Mouse (Mus musculus): ENCODE measurements around the gene Arhgap9.

The Arhgap9 gene

GRCm38 (mm10) chr10:127349810-127350209, 28.0 kb downstream of the Arhgap9 start:
- no peak for DNase-seq (ENCODE audit: low read depth)

- peak; percentile 63 for DNase-seq (ENCODE audit: low read depth)
Observed at GRCm38 (mm10) chr10:127350594-127351284, 29.0 kb downstream of the Arhgap9 start.

GRCm38 (mm10) chr10:127351285-127351595, 29.5 kb downstream of the Arhgap9 start:
- DNase-seq (ENCODE audit: low read depth), result no peak

- no peak for DNase-seq (ENCODE audit: low read depth)
Observed at GRCm38 (mm10) chr10:127351719-127352118, 30.0 kb downstream of the Arhgap9 start.

- DNase-seq (ENCODE audit: low read depth), result no peak
Observed at GRCm38 (mm10) chr10:127352187-127352586, 30.4 kb downstream of the Arhgap9 start.

GRCm38 (mm10) chr10:127352766-127353165, 31.0 kb downstream of the Arhgap9 start:
- no peak for DNase-seq (ENCODE audit: low read depth)

GRCm38 (mm10) chr10:127353909-127354895, 32.4 kb downstream of the Arhgap9 start, which contains the start of gene Inhbe:
TSS of gene Inhbe (minus strand) at chr10:127354411.
- peak; percentile 29 for DNase-seq (ENCODE audit: low read depth)

- no peak for DNase-seq (ENCODE audit: low read depth)
Observed at GRCm38 (mm10) chr10:127355336-127355735, 33.6 kb downstream of the Arhgap9 start.

GRCm38 (mm10) chr10:127360714-127361113, 39.0 kb downstream of the Arhgap9 start:
- no peak for DNase-seq (ENCODE audit: low read depth)

GRCm38 (mm10) chr10:127367116-127367515, 45.4 kb downstream of the Arhgap9 start:
- DNase-seq (ENCODE audit: low read depth), result no peak

- DNase-seq (ENCODE audit: low read depth), result no peak
Observed at GRCm38 (mm10) chr10:127368273-127368672, 46.5 kb downstream of the Arhgap9 start.

GRCm38 (mm10) chr10:127369834-127370820, 48.4 kb downstream of the Arhgap9 start, which contains the start of gene Inhbc:
TSS of gene Inhbc (minus strand) at chr10:127370431.
- DNase-seq (ENCODE audit: low read depth), result no peak

- no peak for DNase-seq (ENCODE audit: low read depth)
Observed at GRCm38 (mm10) chr10:127371023-127371422, 49.3 kb downstream of the Arhgap9 start.

- DNase-seq (ENCODE audit: low read depth), result no peak
Observed at GRCm38 (mm10) chr10:127377700-127378099, 55.9 kb downstream of the Arhgap9 start.

Data from NIH3T3 (cell line).